Comparison of ENCODE assay signal across 19 mouse cellular contexts in genomic region chr10:106242180-106242579, GRCm38 (mm10).
A peak's percentile ranks its signal among the peaks of the same experiment; 100 is the strongest.
DNase-seq lines count a peak whose midpoint lies in the region; ATAC-seq and TF ChIP-seq lines count a peak whose summit lies in the region.
"Had no signal": no experiment of that assay in that cellular context is flagged by ENCODE, and none has a peak within 500 bp of the region (broad histone marks: within the 10 kb centered on the region; RNA-seq: fewer than 3 reads in every experiment).

No protein-coding gene starts in this region.

- peak; percentile 82 for ATAC-seq in forebrain, embryonic 13.5 days
- ATAC-seq in lung, embryonic 15.5 days (ENCODE audit: borderline replicate concordance, extremely low read depth, low FRiP score, low TSS enrichment): peak; percentile 89

- H3K4me1 ChIP-seq in forebrain, embryonic 13.5 days: no peaks in the 10 kb centered on the region
- peaks cover 5% of the 10 kb centered on the region; the same call in 1 of the 2 replicates for H3K4me1 ChIP-seq in forebrain, embryonic 10.5 days
- H3K4me1 ChIP-seq in lung, embryonic 15.5 days: peaks cover 4% of the 10 kb centered on the region; the same call in 1 of the 2 replicates
- H3K4me1 ChIP-seq: heart, embryonic 12.5 days had no signal

- no peak overlapping the region for H3K4me3 ChIP-seq in forebrain, embryonic 13.5 days
- H3K4me3 ChIP-seq in forebrain, embryonic 10.5 days: no peak overlapping the region
- H3K4me3 ChIP-seq in lung, embryonic 15.5 days: no peak overlapping the region
- H3K4me3 ChIP-seq: heart, embryonic 12.5 days had no signal

- no peak for TF ChIP-seq POLR2A in brain, embryonic 14.5 days (IDR thresholded peaks at IDR 0.05; ENCODE audit: borderline replicate concordance, extremely low read depth, insufficient read depth, insufficient read length, poor library complexity, severe bottlenecking)

- intact Hi-C loops in heart, postnatal 25 days (cut with DNase I): no loop called here

- DNase-seq in forebrain, embryonic 10.5 days (ENCODE audit: extremely low spot score, low spot score): no peak
- DNase-seq in heart, postnatal 4 days: peak; percentile 6
- no peak for DNase-seq in heart, postnatal 25 days (ENCODE audit: low spot score)
- no peak for DNase-seq in lung, adult 18-20 months
- DNase-seq in brain, embryonic 14.5 days (ENCODE audit: low read depth): peak; percentile 90
- no peak for DNase-seq in layer of hippocampus, adult 11-12 months (ENCODE audit: low spot score)
- DNase-seq: adrenal gland, postnatal 10 days; B cell, adult 2 months; cerebellum, adult 9-10 months; gastrocnemius, postnatal 36 days; kidney, adult 8-10 months; kidney, postnatal 25 days; layer of hippocampus, adult 9-11 months; thymus, postnatal 14 days had no signal

- H3K9ac ChIP-seq in forebrain, embryonic 13.5 days: no peak overlapping the region
- H3K9ac ChIP-seq in lung, embryonic 15.5 days: no peak overlapping the region
- H3K9ac ChIP-seq: heart, embryonic 12.5 days had no signal

- TF ChIP-seq CTCF in brain, embryonic 14.5 days (IDR thresholded peaks at IDR 0.05; ENCODE audit: borderline replicate concordance, extremely low read depth, insufficient read depth, insufficient read length): no peak

- 36% methylated on average over 1 of the region's 1 CpGs for WGBS in forebrain, embryonic 13.5 days
- WGBS in forebrain, embryonic 10.5 days: 79% methylated on average over 1 of the region's 1 CpGs
- 35% methylated on average over 1 of the region's 1 CpGs for WGBS in lung, embryonic 15.5 days

- no peak overlapping the region for H3K27ac ChIP-seq in forebrain, embryonic 13.5 days
- no peak overlapping the region for H3K27ac ChIP-seq in forebrain, embryonic 10.5 days
- no peak overlapping the region for H3K27ac ChIP-seq in lung, embryonic 15.5 days
- H3K27ac ChIP-seq: stomach, postnatal 0 days had no signal

- no peaks in the 10 kb centered on the region for H3K9me3 ChIP-seq in forebrain, embryonic 13.5 days (replicated peaks)
- H3K9me3 ChIP-seq in forebrain, embryonic 10.5 days: no peaks in the 10 kb centered on the region
- no peaks in the 10 kb centered on the region for H3K9me3 ChIP-seq in lung, embryonic 15.5 days
- H3K9me3 ChIP-seq: heart, embryonic 12.5 days had no signal

- H3K27me3 ChIP-seq in forebrain, embryonic 13.5 days: no peaks in the 10 kb centered on the region
- H3K27me3 ChIP-seq in forebrain, embryonic 10.5 days (ENCODE audit: poor library complexity, severe bottlenecking): no peaks in the 10 kb centered on the region
- no peaks in the 10 kb centered on the region for H3K27me3 ChIP-seq in lung, embryonic 15.5 days
- H3K27me3 ChIP-seq: heart, embryonic 12.5 days had no signal

- no peaks in the 10 kb centered on the region for H3K36me3 ChIP-seq in forebrain, embryonic 13.5 days (ENCODE audit: poor library complexity, severe bottlenecking)
- no peaks in the 10 kb centered on the region for H3K36me3 ChIP-seq in forebrain, embryonic 10.5 days (replicated peaks)
- no peaks in the 10 kb centered on the region for H3K36me3 ChIP-seq in lung, embryonic 15.5 days
- H3K36me3 ChIP-seq: heart, embryonic 12.5 days had no signal

- no peak overlapping the region for H3K4me2 ChIP-seq in forebrain, embryonic 13.5 days
- no peak overlapping the region for H3K4me2 ChIP-seq in lung, embryonic 15.5 days
- H3K4me2 ChIP-seq: heart, embryonic 12.5 days; liver, embryonic 11.5 days had no signal

Comparison
In these comparisons a context has a peak if more than half of its experiments do, and no peak if none do; other contexts are left out.
1. DNase-seq: peak in heart, postnatal 4 days (single experiment) and brain, embryonic 14.5 days (single experiment); none in forebrain, embryonic 10.5 days (single experiment), heart, postnatal 25 days (single experiment), lung, adult 18-20 months (0 of 2) and layer of hippocampus, adult 11-12 months (single experiment).